Mouse (Mus musculus) lung, postnatal 0 days (tissue): ENCODE data around the gene Mrpl43. TPM values are rescaled to one million over a fixed set of nuclear protein-coding genes. Genes with fewer than 3 reads are reported as not detected.
"Not testable (repeated sequence)": the region's sequence is repeated elsewhere in the genome, so short reads cannot be mapped to it uniquely, and the experiment has no call there.

Experiments
- ATAC-seq: fragments of 200-750 bp; cut with Nextera tagmentation; 2 replicates; pipeline ENCODE4 v1.8.0; 2017; ENCODE audit warnings: moderate library complexity
- DNase-seq: peaks from one replicate; pipeline ENCODE4 v3.0.0-alpha.2; 2016; ENCODE audit warnings: low spot score
- H3K27ac ChIP-seq: fragments of 300-500 bp; sonication (generic); 2 replicates; pipeline ENCODE4 v1.5.1; 2014; ENCODE audit warnings: antibody characterized with exemption, mild to moderate bottlenecking, low read length, mixed read lengths
- H3K27me3 ChIP-seq: fragments of 300-500 bp; sonication (generic); replicated peaks from 2 replicates; pipeline ENCODE4 v1.6.1; 2014; ENCODE audit warnings: low read length, mixed read lengths; ENCODE audit not compliant: insufficient read depth
- H3K36me3 ChIP-seq: fragments of 300-500 bp; sonication (generic); 2 replicates; pipeline ENCODE4 v1.6.1; 2014; ENCODE audit warnings: low read length, mixed read lengths; ENCODE audit not compliant: insufficient read depth
- H3K4me1 ChIP-seq: fragments of 300-500 bp; sonication (generic); 2 replicates; pipeline ENCODE4 v1.6.1; 2014; ENCODE audit warnings: antibody characterized with exemption, low read depth, low read length, mixed read lengths; ENCODE audit not compliant: insufficient read depth
- H3K4me2 ChIP-seq: fragments of 300-500 bp; sonication (generic); replicated peaks from 2 replicates; pipeline ENCODE4 v1.6.1; 2014; ENCODE audit warnings: low read depth, mild to moderate bottlenecking, low read length, moderate library complexity, mixed read lengths
- H3K4me3 ChIP-seq: fragments of 300-500 bp; sonication (generic); 2 replicates; pipeline ENCODE4 v1.5.1; 2014; ENCODE audit warnings: low read depth, low read length
- H3K9ac ChIP-seq: fragments of 300-500 bp; sonication (generic); replicated peaks from 2 replicates; pipeline ENCODE4 v1.6.1; 2014; ENCODE audit warnings: low read depth, mild to moderate bottlenecking
- H3K9me3 ChIP-seq: fragments of 300-500 bp; sonication (generic); 2 replicates; pipeline ENCODE4 v1.6.1; 2016; ENCODE audit warnings: low read length, mixed read lengths
- CTCF ChIP-seq: IDR thresholded peaks from 2 replicates; pipeline ENCODE4 v1.5.1; 2016; ENCODE audit warnings: antibody characterized with exemption, mild to moderate bottlenecking
- EP300 ChIP-seq: IDR thresholded peaks from 2 replicates; pipeline ENCODE4 v1.6.1; 2016; ENCODE audit warnings: antibody characterized with exemption, mild to moderate bottlenecking, control low read depth
- WGBS: fragments of 180-500 bp; shearing (Covaris S2); extraction: QIAGEN DNeasy Blood & Tissue Kit; methylation state at CpG from one replicate; pipeline ENCODE4 v1.1.7; 2014; 5-methylcytosine and 5-hydroxymethylcytosine counted together
- polyA plus RNA-seq: library from polyadenylated mRNA; unstranded; fragments of >200 nt; fragmentation: Nextera tagmentation; extraction: Ambion mirVana; gene quantifications from 2 replicates; pipeline ENCODE4 v1.2.1, GENCODE M21; 2015

The Mrpl43 gene
- polyA plus RNA-seq, 1 experiment from 2014 or later, result 63.3 TPM

- H3K9ac ChIP-seq, result no peak overlapping the region
- ATAC-seq, result no peak
- H3K36me3 ChIP-seq, result 0 out of 2 replicates have a peak, but pooled peaks cover 4% of the 10 kb centered on the region
- WGBS, result 63% methylated on average over 11 of the region's 11 CpGs
- H3K4me3 ChIP-seq, result no peak overlapping the region
- no peak for DNase-seq
- H3K9me3 ChIP-seq, result no peaks in the 10 kb centered on the region
- TF ChIP-seq EP300, result no peak
- TF ChIP-seq CTCF, result no peak
- H3K4me2 ChIP-seq, result no peak overlapping the region
- H3K27me3 ChIP-seq, result peaks cover 17% of the 10 kb centered on the region; the same call in 1 of the 2 replicates
- no peak overlapping the region for H3K27ac ChIP-seq
- peaks cover 7% of the 10 kb centered on the region for H3K4me1 ChIP-seq
These were observed 38.2 kb upstream of the Mrpl43 start for GRCm38 (mm10) chr19:45044389-45044927.

GRCm38 (mm10) chr19:45040214-45040613 lies 34.0 kb upstream of the Mrpl43 start:
- Histone ChIP-seq H3K9me3 (no peaks in the 10 kb centered on the region), H3K4me1 (no peaks in the 10 kb centered on the region), H3K4me2 (no peak overlapping the region), H3K9ac (no peak overlapping the region), H3K4me3 (no peak overlapping the region), H3K27me3 (peaks cover 9% of the 10 kb centered on the region; the same call in 1 of the 2 replicates), H3K27ac (no peak overlapping the region), H3K36me3 (no peaks in the 10 kb centered on the region)
- WGBS, result 49% methylated on average over 12 of the region's 13 CpGs
- DNase-seq (no peak), ATAC-seq (no peak)
- TF ChIP-seq EP300 (no peak), CTCF (no peak)

DNA sequence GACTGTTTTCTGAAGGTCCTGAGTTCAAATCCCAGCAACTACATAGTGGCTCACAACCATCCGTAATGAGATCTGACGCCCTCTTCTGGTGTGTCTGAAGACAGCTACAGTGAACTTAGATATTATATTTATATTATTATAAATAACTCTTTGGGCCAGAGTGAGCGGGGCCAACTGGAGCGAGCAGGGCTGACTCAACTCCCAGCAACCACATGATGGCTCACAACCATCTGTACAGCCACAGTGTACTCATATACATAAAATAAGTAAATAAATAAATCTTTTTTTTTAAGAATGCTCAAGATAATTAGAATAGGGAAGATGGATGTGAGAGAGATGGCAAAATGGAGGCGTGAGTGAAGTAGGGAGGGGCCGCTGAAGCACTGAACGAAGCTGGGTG lies 32.0 kb upstream of the Mrpl43 start:
- H3K36me3 ChIP-seq, DNase-seq, H3K4me2 ChIP-seq, H3K27ac ChIP-seq, H3K27me3 ChIP-seq, ATAC-seq, H3K4me1 ChIP-seq, H3K9ac ChIP-seq, H3K4me3 ChIP-seq, H3K9me3 ChIP-seq: not testable (repeated sequence)
- 81% methylated on average over 7 of the region's 7 CpGs for WGBS

- H3K27ac ChIP-seq, result no peak overlapping the region
- ATAC-seq, result peak; percentile 52
- no peak overlapping the region for H3K4me2 ChIP-seq
- no peak for TF ChIP-seq EP300
- peak; percentile 87 for TF ChIP-seq CTCF
- H3K9ac ChIP-seq, result no peak overlapping the region
- H3K4me1 ChIP-seq, result no peaks in the 10 kb centered on the region
- H3K9me3 ChIP-seq, result no peaks in the 10 kb centered on the region
- WGBS, result 37% methylated on average over 15 of the region's 16 CpGs
- H3K36me3 ChIP-seq, result no peaks in the 10 kb centered on the region
- no peak overlapping the region for H3K4me3 ChIP-seq
- DNase-seq, result peak; percentile 46
- H3K27me3 ChIP-seq, result no peaks in the 10 kb centered on the region
These were observed 30.6 kb upstream of the Mrpl43 start for GRCm38 (mm10) chr19:45036867-45037266.

DNA sequence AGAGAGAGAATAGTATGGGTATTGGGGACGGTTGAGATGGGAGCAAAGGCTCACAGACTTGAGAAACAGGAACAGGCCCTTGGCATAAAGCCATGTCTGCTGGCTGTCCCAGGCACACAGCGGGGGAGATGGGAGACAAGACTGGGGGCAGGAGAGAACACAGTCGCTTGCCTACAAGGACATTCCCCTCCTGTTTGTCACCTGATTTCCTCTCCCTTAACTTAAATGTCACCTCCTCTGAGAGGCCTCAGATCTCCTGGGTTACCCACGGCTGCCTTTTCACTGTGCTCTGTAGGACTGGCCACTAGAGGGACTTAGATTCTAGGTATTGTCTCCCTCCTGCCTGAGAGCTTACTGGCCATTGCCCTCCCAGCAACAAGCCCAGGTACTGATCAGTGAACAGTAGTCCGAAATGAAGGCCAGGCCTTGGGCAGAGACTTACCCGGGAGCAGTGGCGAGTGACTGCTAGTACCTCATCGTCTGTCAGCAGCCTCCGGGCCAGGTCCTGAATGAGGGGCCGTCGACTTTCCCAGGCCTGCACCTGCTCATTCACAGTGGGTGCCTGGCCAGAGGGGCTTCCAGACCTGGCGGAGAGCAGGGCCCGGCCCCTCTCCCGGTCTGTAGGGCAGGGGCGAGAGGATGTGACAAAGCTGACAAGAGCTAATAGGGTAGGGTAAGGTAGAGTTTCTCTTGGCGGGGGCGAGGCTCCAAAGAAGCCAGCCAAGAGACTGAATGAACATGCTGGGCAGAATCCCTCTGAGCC lies 26.5 kb upstream of the Mrpl43 start:
- DNase-seq, result peak; percentile 66
- Histone ChIP-seq H3K4me2 (no peak overlapping the region), H3K27me3 (no peaks in the 10 kb centered on the region)

DNA sequence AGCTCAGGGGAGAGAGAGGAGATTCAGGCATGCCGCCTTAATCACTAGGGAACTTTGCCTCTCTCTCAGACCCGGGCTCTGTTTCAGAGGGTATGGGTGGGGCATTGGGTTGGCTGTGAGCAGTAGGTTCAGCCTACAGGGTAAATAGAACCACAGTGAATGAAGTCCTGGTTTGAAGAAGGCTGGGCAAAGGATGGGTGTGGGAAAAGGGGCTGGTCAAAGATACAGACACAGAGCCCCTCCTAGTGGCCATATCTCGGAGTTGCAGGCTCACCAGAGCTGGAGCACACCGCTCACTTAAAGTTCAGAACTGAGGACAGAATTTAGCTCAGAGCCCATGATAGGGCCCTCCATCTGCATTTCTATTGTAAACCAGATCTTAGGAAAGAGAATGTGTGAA lies 25.5 kb upstream of the Mrpl43 start:
- DNase-seq (peak; percentile 92), ATAC-seq (peak; percentile 66)
- H3K9ac ChIP-seq, result no peak overlapping the region
- no peaks in the 10 kb centered on the region for H3K9me3 ChIP-seq
- no peaks in the 10 kb centered on the region for H3K36me3 ChIP-seq
- TF ChIP-seq CTCF, result peak; percentile 89
- no peak for TF ChIP-seq EP300
- WGBS, result 8% methylated on average over 4 of the region's 4 CpGs
- no peak overlapping the region for H3K4me3 ChIP-seq
- H3K27me3 ChIP-seq, result no peaks in the 10 kb centered on the region
- no peak overlapping the region for H3K4me2 ChIP-seq
- H3K27ac ChIP-seq, result no peak overlapping the region
- no peaks in the 10 kb centered on the region; the same call in 1 of the 2 replicates for H3K4me1 ChIP-seq

More for the DNA sequence above, 26.5 kb upstream of the Mrpl43 start:
- TF ChIP-seq EP300 (no peak), CTCF (peak; percentile 69)
- WGBS, result 49% methylated on average over 17 of the region's 17 CpGs
- no peak overlapping the region for H3K4me3 ChIP-seq
- no peak overlapping the region for H3K9ac ChIP-seq
- H3K9me3 ChIP-seq, result no peaks in the 10 kb centered on the region
- H3K36me3 ChIP-seq, result no peaks in the 10 kb centered on the region
- no peak for ATAC-seq
- H3K27ac ChIP-seq, result no peak overlapping the region
- no peaks in the 10 kb centered on the region; the same call in 1 of the 2 replicates for H3K4me1 ChIP-seq
